Mouse (Mus musculus) duodenum, adult 2 months (tissue): ENCODE data around the gene Pias1. TPM values are rescaled to one million over a fixed set of nuclear protein-coding genes. Genes with fewer than 3 reads are reported as not detected.

Experiments
- polyA plus RNA-seq: library from polyadenylated mRNA; depleted of rRNA; stranded (reverse); fragments of >200 nt; gene quantifications from 2 replicates; pipeline ENCODE4 v1.2.3, GENCODE M21; 2012; ENCODE audit warnings: low replicate concordance; rRNA removed

The Pias1 gene
- 4.7 and 6.1 TPM in 2 replicates for polyA plus RNA-seq

DNA sequence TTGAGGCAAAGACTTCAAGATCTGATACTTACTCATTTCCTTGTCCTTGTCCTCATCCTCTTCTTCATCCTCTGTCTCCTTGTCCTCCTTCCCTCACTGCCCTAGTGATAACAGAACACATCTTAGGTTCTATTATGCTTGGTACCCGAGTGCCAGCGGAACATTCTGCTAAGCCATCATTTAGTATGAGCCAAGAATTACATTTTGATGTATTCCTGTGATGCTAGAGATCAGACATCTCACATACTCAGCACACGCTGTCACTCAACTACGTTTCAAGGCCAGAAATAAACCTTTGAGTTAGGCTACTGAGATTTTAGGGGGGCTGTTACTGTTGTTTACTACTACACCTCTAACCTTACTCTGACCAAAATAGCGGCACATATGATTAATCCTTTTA is at the start of gene Pias1:
Gene Pias1, minus strand, starts transcription at position 101 of the 400 bp plus-strand sequence.

DNA sequence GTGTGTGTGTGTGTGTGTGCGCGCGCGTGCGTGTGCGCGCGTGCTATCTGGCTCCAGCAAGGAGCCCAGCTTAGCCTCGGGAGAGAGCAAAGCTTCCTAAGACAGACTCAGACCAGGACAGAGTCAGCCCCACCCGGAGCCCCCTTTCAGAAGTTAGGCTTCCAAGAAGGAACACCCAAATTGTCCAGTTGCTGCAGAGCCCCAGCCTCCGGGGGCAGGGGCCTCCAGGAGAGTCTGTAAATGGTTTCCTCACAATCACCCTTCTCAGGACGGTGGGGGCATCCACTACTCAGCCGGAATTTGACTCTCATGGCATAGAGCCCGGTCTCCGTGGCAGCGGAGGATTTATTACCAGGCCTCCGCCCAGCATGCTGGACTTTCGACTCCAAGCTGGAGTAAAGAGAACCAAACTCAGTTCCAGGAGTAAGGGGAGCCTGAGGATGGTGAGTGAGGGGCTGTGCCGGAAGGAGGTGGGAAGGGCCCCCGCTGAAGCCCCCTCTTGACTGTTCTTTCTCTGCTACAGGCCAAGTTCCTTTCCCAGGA is 129.9 kb downstream of the Pias1 start, which contains the start of gene Calml4:
Gene Calml4, plus strand, starts transcription at position 362 of the 543 bp plus-strand sequence.

DNA sequence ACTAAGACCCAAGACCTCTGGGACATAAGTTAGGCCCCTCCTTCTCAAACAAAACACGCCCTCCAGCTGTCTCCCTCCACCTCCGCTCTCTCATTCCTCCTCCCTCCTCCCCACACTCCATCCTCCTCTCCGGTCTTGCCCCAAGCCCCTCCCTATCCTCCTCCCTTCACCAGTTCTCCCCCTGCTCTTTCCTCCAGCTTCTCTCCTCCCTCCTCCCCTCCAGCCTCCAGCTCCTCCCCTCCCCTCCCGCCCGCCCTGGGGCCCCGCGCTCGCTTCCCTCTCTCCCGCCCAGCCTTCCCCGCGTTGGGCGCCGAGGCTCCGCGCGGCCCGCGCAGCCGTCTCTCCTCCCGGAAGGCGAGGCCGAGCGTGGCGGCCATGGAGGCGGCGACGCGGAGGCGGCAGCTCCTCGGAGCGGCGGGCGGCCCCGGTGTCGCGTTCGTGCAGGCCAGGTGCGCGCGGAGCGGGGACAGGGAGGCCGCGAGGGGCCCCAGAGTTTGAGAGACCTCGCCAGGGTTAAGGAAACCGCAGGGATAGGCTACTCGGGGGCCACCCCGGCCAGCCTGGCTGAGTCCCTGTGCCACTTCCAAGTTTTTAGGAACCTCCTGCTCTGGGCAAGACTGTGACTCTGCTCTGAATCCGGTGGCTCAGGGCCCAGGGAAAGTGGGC is 149.1 kb downstream of the Pias1 start, which contains the start of gene Cln6:
Gene Cln6, plus strand, starts transcription at position 280 of the 666 bp plus-strand sequence.

Other genes with a start within 250 kb of the Pias1 start
- gene Fem1b, start 176.0 kb downstream of the Pias1 start, polyA plus RNA-seq, result 2.3 and 3.5 TPM in 2 replicates
- 41.2 and 43.6 TPM in 2 replicates for gene Cln6, start 149.1 kb downstream of the Pias1 start, polyA plus RNA-seq
- gene Calml4, start 129.8 kb downstream of the Pias1 start, polyA plus RNA-seq, result 54.0 and 75.1 TPM in 2 replicates
- not detected in 2 replicates for gene Skor1, start 161.0 kb upstream of the Pias1 start, polyA plus RNA-seq